Mouse (Mus musculus): ENCODE measurements around the gene Cldn15. TPM values are rescaled to one million over a fixed set of nuclear protein-coding genes. Genes with fewer than 3 reads are reported as not detected.
"Not testable (repeated sequence)": the region's sequence is repeated elsewhere in the genome, so short reads cannot be mapped to it uniquely, and the experiment has no call there.

The Cldn15 gene
- polyA plus RNA-seq, 1 experiment from 2014 or later = 10.5 TPM

DNA sequence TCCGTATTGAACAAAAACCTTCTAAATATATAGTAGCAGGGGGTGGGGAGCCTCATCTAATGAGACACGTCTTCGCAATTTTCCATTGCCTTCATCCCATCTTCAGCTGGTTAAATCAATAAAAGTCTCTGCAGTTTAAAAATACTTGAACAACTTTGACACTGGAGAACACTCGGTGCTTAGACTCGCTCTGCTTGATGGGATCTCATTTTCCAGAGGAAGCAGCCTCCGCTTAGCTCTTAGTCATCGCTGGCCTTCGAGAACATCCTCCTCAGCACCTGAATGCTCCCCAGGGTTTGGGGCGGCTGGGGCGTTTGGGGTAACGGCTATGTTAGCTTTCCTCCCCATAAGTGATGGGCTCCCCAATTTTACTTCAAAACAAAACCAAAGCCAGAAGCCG is 21.3 kb upstream of the Cldn15 start:
- no peak overlapping the region for H3K4me2 ChIP-seq (replicated peaks; ENCODE audit: low read depth, low read length)
- H3K36me3 ChIP-seq (ENCODE audit: insufficient read depth, low read length) = no peaks in the 10 kb centered on the region
- no peaks in the 10 kb centered on the region for H3K9me3 ChIP-seq (ENCODE audit: low read length)
- no peak overlapping the region for H3K9ac ChIP-seq (replicated peaks; ENCODE audit: low read depth)
- no peak for DNase-seq (ENCODE audit: low spot score)
- no peak overlapping the region for H3K27ac ChIP-seq (ENCODE audit: low read length)
- TF ChIP-seq EP300 (IDR thresholded peaks at IDR 0.05) = no peak
- TF ChIP-seq CTCF (IDR thresholded peaks at IDR 0.05) = no peak
- ATAC-seq = no peak
- H3K27me3 ChIP-seq (replicated peaks; ENCODE audit: insufficient read depth, low read length) = no peaks in the 10 kb centered on the region
- H3K4me1 ChIP-seq (ENCODE audit: insufficient read depth, low read depth, low read length) = no peaks in the 10 kb centered on the region
- no peak overlapping the region for H3K4me3 ChIP-seq (ENCODE audit: low read depth, low read length)
- WGBS = 72% methylated on average over 12 of the region's 12 CpGs

DNA sequence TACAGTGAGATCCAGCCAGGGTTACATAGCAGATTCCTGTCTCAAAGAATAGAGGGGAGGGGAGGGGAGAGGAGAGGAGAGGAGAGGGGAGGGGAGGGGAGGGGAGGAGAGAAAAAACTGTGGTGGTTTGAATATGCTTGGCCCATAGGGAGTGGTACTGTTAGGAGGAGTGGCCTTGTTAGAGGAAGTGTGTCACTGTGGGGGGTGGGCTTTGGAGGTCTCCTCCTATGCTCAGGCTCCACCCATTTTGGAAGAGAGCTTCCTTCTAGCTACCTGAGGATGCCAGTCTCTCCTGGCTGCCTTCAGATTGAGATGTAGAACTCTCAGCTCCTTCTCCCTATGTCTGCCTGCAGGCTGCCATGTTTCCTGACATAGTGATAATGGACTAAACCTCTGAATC is 18.5 kb upstream of the Cldn15 start:
- H3K36me3 ChIP-seq (ENCODE audit: insufficient read depth, low read length) = no peaks in the 10 kb centered on the region
- H3K9ac ChIP-seq (replicated peaks; ENCODE audit: low read depth) = no peak overlapping the region
- no peaks in the 10 kb centered on the region; the same call in 1 of the 2 replicates for H3K4me1 ChIP-seq (ENCODE audit: insufficient read depth, low read depth, low read length)
- H3K4me3 ChIP-seq (ENCODE audit: low read depth, low read length) = no peak overlapping the region
- no peak overlapping the region for H3K27ac ChIP-seq (ENCODE audit: low read length)
- H3K9me3 ChIP-seq (ENCODE audit: low read length) = no peaks in the 10 kb centered on the region
- no peak for TF ChIP-seq EP300 (IDR thresholded peaks at IDR 0.05)
- TF ChIP-seq CTCF (IDR thresholded peaks at IDR 0.05) = no peak
- DNase-seq (ENCODE audit: low spot score) (no peak), ATAC-seq (no peak)
- H3K27me3 ChIP-seq (replicated peaks; ENCODE audit: insufficient read depth, low read length) = no peaks in the 10 kb centered on the region
- H3K4me2 ChIP-seq (replicated peaks; ENCODE audit: low read depth, low read length) = no peak overlapping the region

DNA sequence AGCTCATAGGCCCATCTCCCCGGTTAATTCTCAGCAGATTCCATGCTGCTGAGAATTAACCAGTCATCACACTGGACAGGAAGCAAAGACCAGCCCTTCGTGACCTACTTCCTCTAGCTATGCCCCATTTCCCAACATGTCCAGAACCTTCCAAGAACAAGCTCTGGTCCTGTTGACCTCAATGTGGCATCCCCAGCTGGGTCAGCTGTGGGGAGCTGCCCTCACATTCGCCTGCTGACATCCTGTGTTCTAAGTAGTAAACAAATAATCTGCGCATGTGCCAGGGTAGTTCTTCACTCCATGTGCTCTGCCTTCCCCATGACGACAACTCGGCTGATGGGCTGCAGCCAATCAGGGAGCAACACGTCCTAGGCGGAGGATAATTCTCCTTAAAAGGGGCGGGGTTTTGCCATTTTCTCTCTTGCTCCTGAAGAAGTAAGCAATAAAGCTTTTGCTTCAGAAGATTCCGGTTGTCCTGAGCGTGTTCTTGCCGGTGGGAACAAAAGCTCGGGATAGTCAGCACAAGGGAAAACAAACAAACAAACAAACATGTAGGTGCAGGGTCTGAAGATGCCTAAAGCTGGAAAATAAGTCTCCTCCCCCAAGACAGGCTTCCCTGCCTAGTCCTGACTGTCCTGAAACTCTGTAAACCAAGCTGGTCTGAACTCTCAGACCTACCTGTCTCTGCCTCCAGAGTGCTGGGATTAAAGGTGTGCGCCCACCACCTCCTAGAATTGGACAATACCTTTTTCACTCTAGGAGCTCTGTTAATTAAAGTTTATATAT is 16.7 kb upstream of the Cldn15 start:
- peak; percentile 44 for DNase-seq (ENCODE audit: low spot score)
- H3K4me3 ChIP-seq (ENCODE audit: low read depth, low read length); H3K27me3 ChIP-seq (replicated peaks; ENCODE audit: insufficient read depth, low read length); H3K36me3 ChIP-seq (ENCODE audit: insufficient read depth, low read length); H3K9ac ChIP-seq (replicated peaks; ENCODE audit: low read depth); H3K4me2 ChIP-seq (replicated peaks; ENCODE audit: low read depth, low read length); H3K27ac ChIP-seq (ENCODE audit: low read length); H3K4me1 ChIP-seq (ENCODE audit: insufficient read depth, low read depth, low read length); ATAC-seq; H3K9me3 ChIP-seq (ENCODE audit: low read length): not testable (repeated sequence)
- WGBS = 70% methylated on average over 14 of the region's 14 CpGs

GRCm38 (mm10) chr5:136950521-136950920 is 15.9 kb upstream of the Cldn15 start:
- H3K4me2 ChIP-seq (replicated peaks; ENCODE audit: low read depth, low read length) = no peak overlapping the region
- DNase-seq (ENCODE audit: low spot score) (no peak), ATAC-seq (no peak)
- no peak overlapping the region for H3K4me3 ChIP-seq (ENCODE audit: low read depth, low read length)
- H3K27ac ChIP-seq (ENCODE audit: low read length) = no peak overlapping the region
- H3K4me1 ChIP-seq (ENCODE audit: insufficient read depth, low read depth, low read length) = peaks cover 5% of the 10 kb centered on the region
- no peak for TF ChIP-seq EP300 (IDR thresholded peaks at IDR 0.05)
- TF ChIP-seq CTCF (IDR thresholded peaks at IDR 0.05) = no peak
- no peaks in the 10 kb centered on the region for H3K27me3 ChIP-seq (replicated peaks; ENCODE audit: insufficient read depth, low read length)
- WGBS = 86% methylated on average over 6 of the region's 6 CpGs
- no peaks in the 10 kb centered on the region for H3K9me3 ChIP-seq (ENCODE audit: low read length)
- H3K9ac ChIP-seq (replicated peaks; ENCODE audit: low read depth) = no peak overlapping the region
- H3K36me3 ChIP-seq (ENCODE audit: insufficient read depth, low read length) = no peaks in the 10 kb centered on the region

DNA sequence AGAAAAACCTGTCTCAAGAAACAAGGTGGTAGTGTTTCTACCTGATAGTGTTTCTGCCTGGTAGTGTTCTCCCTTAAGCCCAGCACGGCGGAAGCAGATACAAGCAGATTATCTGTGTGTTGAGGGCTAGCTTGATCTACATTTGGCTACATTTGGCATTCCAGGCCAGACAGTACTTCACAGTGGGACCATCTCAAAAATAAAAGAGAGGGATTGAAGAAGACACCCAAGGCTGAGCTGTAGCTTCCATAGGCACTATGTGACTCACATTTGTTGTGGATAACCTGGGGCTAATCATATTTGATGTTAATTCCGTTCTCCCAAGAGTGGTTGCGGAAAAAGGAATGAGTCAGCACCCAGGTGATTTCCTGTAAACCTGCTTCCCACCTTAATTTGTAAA is 14.3 kb upstream of the Cldn15 start:
- Histone ChIP-seq H3K36me3 (ENCODE audit: insufficient read depth, low read length) (no peaks in the 10 kb centered on the region), H3K9me3 (ENCODE audit: low read length) (no peaks in the 10 kb centered on the region), H3K4me2 (replicated peaks; ENCODE audit: low read depth, low read length) (no peak overlapping the region), H3K27ac (ENCODE audit: low read length) (no peak overlapping the region), H3K9ac (replicated peaks; ENCODE audit: low read depth) (no peak overlapping the region), H3K4me1 (ENCODE audit: insufficient read depth, low read depth, low read length) (peaks cover 5% of the 10 kb centered on the region), H3K27me3 (replicated peaks; ENCODE audit: insufficient read depth, low read length) (no peaks in the 10 kb centered on the region), H3K4me3 (ENCODE audit: low read depth, low read length) (no peak overlapping the region)
- ATAC-seq = no peak
- WGBS = 73% methylated on average over 4 of the region's 4 CpGs
- TF ChIP-seq EP300 (IDR thresholded peaks at IDR 0.05) (no peak), CTCF (IDR thresholded peaks at IDR 0.05) (no peak)
- no peak for DNase-seq (ENCODE audit: low spot score)

DNA sequence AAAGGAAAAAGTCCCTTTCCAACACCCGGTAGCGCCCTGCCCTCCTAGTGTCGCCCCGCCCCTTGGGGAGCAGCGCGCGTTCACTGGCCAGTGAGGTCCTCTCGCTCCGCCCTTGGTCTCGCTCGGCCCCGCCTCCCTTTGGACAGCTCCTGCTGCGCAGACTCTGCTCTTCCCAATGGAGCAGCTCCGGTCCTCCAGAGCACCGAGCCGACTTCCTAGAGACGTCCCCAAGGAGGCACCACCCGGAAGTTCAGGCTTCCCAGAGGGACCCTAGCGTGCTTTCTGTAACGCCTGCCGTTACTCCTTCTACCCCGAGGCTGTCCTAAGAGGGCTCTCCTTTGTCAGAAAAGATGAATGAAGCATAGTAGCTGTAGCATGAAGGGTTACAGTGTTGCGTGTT is 13.4 kb upstream of the Cldn15 start, which contains the start of gene Fis1:
Gene Fis1 (plus strand): TSS at position 261 of the 400 bp plus-strand sequence.
- no peaks in the 10 kb centered on the region for H3K9me3 ChIP-seq (ENCODE audit: low read length)
- H3K4me1 ChIP-seq (ENCODE audit: insufficient read depth, low read depth, low read length) = peaks cover 5% of the 10 kb centered on the region
- DNase-seq (ENCODE audit: low spot score) = peak; percentile 99
- H3K9ac ChIP-seq (replicated peaks; ENCODE audit: low read depth) = peak within 1 kb of the TSS; percentile 64
- H3K27ac ChIP-seq (ENCODE audit: low read length) = peak within 1 kb of the TSS; percentile 85
- peak within 1 kb of the TSS; percentile 71 for H3K4me2 ChIP-seq (replicated peaks; ENCODE audit: low read depth, low read length)
- ATAC-seq = peak; percentile 100
- no peaks in the 10 kb centered on the region for H3K27me3 ChIP-seq (replicated peaks; ENCODE audit: insufficient read depth, low read length)
- H3K36me3 ChIP-seq (ENCODE audit: insufficient read depth, low read length) = no peaks in the 10 kb centered on the region
- H3K4me3 ChIP-seq (ENCODE audit: low read depth, low read length) = peak within 1 kb of the TSS; percentile 65
- TF ChIP-seq EP300 (IDR thresholded peaks at IDR 0.05) (no peak), CTCF (IDR thresholded peaks at IDR 0.05) (no peak; the same call in none of the 2 replicates)
- 0% methylated on average over 23 of the region's 23 CpGs for WGBS
